Mouse (Mus musculus): ENCODE measurements around the gene Agl.

DNA sequence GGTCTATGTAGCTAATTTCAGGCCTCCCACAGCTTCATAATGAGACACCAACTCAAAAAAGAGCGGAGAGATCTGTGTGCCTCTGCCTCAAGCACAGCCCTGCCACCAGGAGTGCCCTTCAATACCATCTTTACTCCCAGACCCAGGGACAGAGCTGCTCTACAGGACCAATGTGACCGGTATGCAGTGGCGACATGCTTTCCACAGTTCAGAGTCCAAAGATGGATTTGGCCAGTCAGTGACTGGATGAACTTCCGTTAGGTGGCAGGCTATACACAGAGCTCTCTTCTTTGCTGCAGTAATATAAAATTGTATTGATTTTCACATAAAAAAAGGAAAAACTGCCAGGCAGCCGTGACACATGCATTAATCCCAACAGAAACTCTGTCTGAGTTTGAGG lies 104.1 kb downstream of the Agl start:
- TF ChIP-seq CTCF (IDR thresholded peaks at IDR 0.05; ENCODE audit: low read depth) (no peak), EP300 (IDR thresholded peaks at IDR 0.05; ENCODE audit: low read depth) (no peak)

All from liver, embryonic 14.5 days (tissue).